Mouse (Mus musculus) lung, postnatal 4 days (tissue): ENCODE data around the gene Nmt1.
A peak's percentile ranks its signal among the peaks of the same experiment; 100 is the strongest.

ENCODE experiments used
- DNase-seq, 2 experiments: peaks; one replicate each; pipeline ENCODE4 v3.0.0; 2021

Nmt1 gene

GRCm38 (mm10) chr11:103111881-103112551, 84.0 kb downstream of the Nmt1 start:
- peak; percentile 77 to 89 for DNase-seq

GRCm38 (mm10) chr11:103112552-103112912, 84.5 kb downstream of the Nmt1 start:
- no peak for DNase-seq

GRCm38 (mm10) chr11:103113005-103113404, 85.0 kb downstream of the Nmt1 start:
- peak in 1 of 2 experiments; percentile 21 for DNase-seq

DNA sequence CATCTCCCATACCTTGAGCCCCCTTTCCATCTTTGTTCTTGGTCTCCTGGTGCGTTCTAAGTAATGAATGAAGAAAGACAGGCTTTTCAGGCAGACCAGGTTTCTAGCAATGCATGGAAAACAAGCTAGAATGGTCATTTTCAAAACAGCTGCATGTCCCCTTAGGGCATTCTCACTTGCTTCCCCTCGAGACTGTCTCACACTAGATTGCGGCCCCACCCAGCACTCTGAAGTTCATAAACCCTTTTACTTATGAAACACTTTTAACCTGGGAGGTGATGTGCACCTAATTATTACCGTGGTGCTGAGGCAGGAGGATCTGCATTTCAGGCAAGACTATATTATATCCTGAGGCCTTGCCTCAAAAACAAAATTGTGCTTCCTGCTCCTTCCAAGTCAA, 85.8 kb downstream of the Nmt1 start:
- DNase-seq, result no peak

GRCm38 (mm10) chr11:103114270-103114943, 86.4 kb downstream of the Nmt1 start:
- peak in 1 of 2 experiments; percentile 21 for DNase-seq

- DNase-seq, result peak; percentile 86 to 91
Observed at GRCm38 (mm10) chr11:103115163-103116007, 87.4 kb downstream of the Nmt1 start.

GRCm38 (mm10) chr11:103116008-103116818, 88.2 kb downstream of the Nmt1 start, which contains the start of gene Hexim1:
TSS of gene Hexim1 (plus strand) at chr11:103116231.
- DNase-seq, result peak; percentile 100

DNA sequence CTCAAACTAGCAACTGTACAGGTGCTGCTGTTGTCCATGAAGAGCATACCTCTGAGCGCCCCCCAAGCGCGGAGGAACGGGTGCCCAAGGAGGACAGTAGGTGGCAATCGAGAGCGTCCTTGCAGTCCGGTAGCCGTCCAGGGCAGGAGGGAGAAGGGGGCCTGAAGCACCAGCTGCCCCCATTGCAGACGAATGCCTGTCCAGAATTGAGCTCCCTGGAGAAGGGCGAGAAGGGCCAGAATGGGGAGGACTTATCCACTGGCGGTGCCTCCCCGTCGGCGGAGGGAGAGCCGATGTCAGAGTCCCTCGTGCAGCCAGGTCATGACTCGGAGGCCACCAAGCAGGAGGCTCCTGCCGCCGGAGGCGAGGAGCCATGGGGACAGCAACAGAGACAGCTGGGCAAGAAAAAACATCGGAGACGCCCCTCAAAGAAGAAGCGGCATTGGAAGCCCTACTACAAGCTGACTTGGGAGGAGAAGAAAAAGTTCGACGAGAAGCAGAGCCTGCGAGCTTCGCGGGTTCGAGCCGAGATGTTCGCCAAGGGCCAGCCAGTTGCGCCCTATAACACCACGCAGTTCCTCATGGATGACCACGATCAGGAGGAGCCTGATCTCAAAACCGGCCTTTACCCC, 89.1 kb downstream of the Nmt1 start:
- DNase-seq, result peak; percentile 86 to 87

- DNase-seq, result peak; percentile 62 to 79
Observed at GRCm38 (mm10) chr11:103117591-103118009, 89.6 kb downstream of the Nmt1 start.
